Mouse (Mus musculus) ES-Bruce4 (cell line): ENCODE results near the gene Moxd2.

Source experiments
- CTCF ChIP-seq: IDR thresholded peaks from one replicate; pipeline ENCODE4 v1.8.1; 2011; ENCODE audit warnings: low read depth, low read length
- POLR2A ChIP-seq: IDR thresholded peaks from one replicate; pipeline ENCODE4 v1.8.1; 2011; ENCODE audit warnings: low read length; ENCODE audit not compliant: insufficient read depth

GRCm38 (mm10) chr6:40845283-40845682 lies 42.0 kb downstream of the Moxd2 start:
- no peak for TF ChIP-seq POLR2A
- no peak for TF ChIP-seq CTCF
